Mouse (Mus musculus) intestine, embryonic 14.5 days (tissue): ENCODE data around the gene Ccndbp1. TPM values are rescaled to one million over a fixed set of nuclear protein-coding genes. Genes with fewer than 3 reads are reported as not detected.
A peak's percentile ranks its signal among the peaks of the same experiment; 100 is the strongest.
"Not testable (repeated sequence)": the region's sequence is repeated elsewhere in the genome, so short reads cannot be mapped to it uniquely, and the experiment has no call there.

Experiments
- ATAC-seq: fragments of 200-750 bp; cut with Nextera tagmentation; replicated peaks from 2 replicates; pipeline ENCODE4 v1.8.0; 2017; ENCODE audit warnings: low read depth, moderate number of reproducible peaks, moderate TSS enrichment, moderate library complexity; ENCODE audit not compliant: low FRiP score, low TSS enrichment
- DNase-seq: peaks from one replicate; pipeline ENCODE4 v3.0.0-alpha.2; 2018; ENCODE audit warnings: low spot score
- H3K27ac ChIP-seq: fragments of 300-500 bp; sonication (generic); 2 replicates; pipeline ENCODE4 v1.5.1; 2014; ENCODE audit warnings: low read depth, mild to moderate bottlenecking, control low read depth
- H3K27me3 ChIP-seq: fragments of 300-500 bp; sonication (generic); replicated peaks from 2 replicates; pipeline ENCODE4 v1.6.1; 2014; ENCODE audit warnings: low read length, control low read depth; ENCODE audit not compliant: control insufficient read depth, insufficient read depth
- H3K36me3 ChIP-seq: fragments of 300-500 bp; sonication (generic); 2 replicates; pipeline ENCODE4 v1.6.1; 2014; ENCODE audit warnings: low read length, control low read depth; ENCODE audit not compliant: control insufficient read depth, insufficient read depth
- H3K4me1 ChIP-seq: fragments of 300-500 bp; sonication (generic); replicated peaks from 2 replicates; pipeline ENCODE4 v1.6.1; 2014; ENCODE audit warnings: low read length, control low read depth, mixed read lengths; ENCODE audit not compliant: control insufficient read depth, insufficient read depth
- H3K4me2 ChIP-seq: fragments of 300-500 bp; sonication (generic); 2 replicates; pipeline ENCODE4 v1.6.1; 2014; ENCODE audit warnings: low read length
- H3K4me3 ChIP-seq: fragments of 300-500 bp; sonication (generic); 2 replicates; pipeline ENCODE4 v1.5.1; 2014; ENCODE audit warnings: low read depth, low read length, control low read depth, mixed read lengths
- H3K9ac ChIP-seq: fragments of 300-500 bp; sonication (generic); 2 replicates; pipeline ENCODE4 v1.6.1; 2014; ENCODE audit warnings: mild to moderate bottlenecking, low read length
- H3K9me3 ChIP-seq: fragments of 300-500 bp; sonication (generic); 2 replicates; pipeline ENCODE4 v1.6.1; 2016; ENCODE audit warnings: low read length, control low read depth; ENCODE audit not compliant: control insufficient read depth
- WGBS: fragments of 180-500 bp; shearing (Covaris S2); extraction: QIAGEN DNeasy Blood & Tissue Kit; methylation state at CpG from one replicate; pipeline ENCODE4 v1.1.7; 2014; 5-methylcytosine and 5-hydroxymethylcytosine counted together
- polyA plus RNA-seq: library from polyadenylated mRNA; unstranded; fragments of >200 nt; fragmentation: Nextera tagmentation; extraction: Ambion mirVana; gene quantifications from 2 replicates; pipeline ENCODE4 v1.2.1, GENCODE M21; 2014

Ccndbp1 gene
- polyA plus RNA-seq, 1 experiment from 2014 or later = 36.0 TPM

DNA sequence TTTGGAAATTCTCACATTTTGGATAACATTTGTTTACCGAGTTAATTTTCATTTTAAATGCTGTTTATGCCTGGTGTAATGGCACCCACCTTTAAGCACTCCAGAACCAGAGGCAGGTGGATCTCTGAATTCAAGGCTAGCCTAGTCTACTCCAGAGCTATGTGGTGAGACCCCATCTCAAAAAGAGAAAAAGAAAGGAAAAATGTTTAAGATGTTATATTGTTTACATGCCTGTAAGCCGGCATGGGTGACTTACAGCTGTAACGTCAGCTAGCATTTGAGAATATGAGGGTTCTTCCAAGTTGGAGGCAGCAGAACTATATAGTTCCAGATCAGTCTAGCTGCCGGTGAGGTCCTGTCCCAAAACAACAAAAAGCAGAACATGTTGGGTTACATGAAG, 36.4 kb upstream of the Ccndbp1 start:
- Histone ChIP-seq H3K9ac (no peak overlapping the region), H3K9me3 (no peaks in the 10 kb centered on the region), H3K4me1 (0 out of 2 replicates have a peak, but pooled peaks cover 7% of the 10 kb centered on the region), H3K27me3 (0 out of 2 replicates have a peak, but pooled peaks cover 4% of the 10 kb centered on the region), H3K27ac (no peak overlapping the region), H3K36me3 (no peaks in the 10 kb centered on the region), H3K4me3 (no peak overlapping the region), H3K4me2 (no peak overlapping the region)
- DNase-seq = no peak
- no peak for ATAC-seq
- 82% methylated on average over 4 of the region's 4 CpGs for WGBS

DNA sequence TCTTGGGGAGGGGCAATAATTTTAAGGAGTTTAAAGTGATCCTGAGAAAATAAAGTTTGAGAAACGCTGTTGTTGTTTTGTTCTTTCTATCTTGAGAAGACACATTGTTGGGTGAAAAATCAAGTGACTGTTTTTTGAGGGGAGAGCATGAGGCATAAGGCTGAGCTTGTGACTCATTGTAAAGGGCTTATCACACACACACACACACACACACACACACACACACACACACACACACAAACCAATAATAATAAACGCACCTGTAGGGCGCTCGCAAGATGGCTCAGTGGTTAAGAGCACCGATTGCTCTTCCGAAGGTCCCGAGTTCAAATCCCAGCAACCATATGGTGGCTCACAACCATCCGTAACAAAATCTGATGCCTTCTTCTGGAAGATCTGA, 35.9 kb upstream of the Ccndbp1 start:
- H3K9me3 ChIP-seq, H3K4me3 ChIP-seq, H3K4me1 ChIP-seq, H3K27ac ChIP-seq, H3K36me3 ChIP-seq, H3K4me2 ChIP-seq, ATAC-seq, H3K27me3 ChIP-seq, DNase-seq, H3K9ac ChIP-seq: not testable (repeated sequence)
- WGBS = 95% methylated on average over 8 of the region's 8 CpGs

DNA sequence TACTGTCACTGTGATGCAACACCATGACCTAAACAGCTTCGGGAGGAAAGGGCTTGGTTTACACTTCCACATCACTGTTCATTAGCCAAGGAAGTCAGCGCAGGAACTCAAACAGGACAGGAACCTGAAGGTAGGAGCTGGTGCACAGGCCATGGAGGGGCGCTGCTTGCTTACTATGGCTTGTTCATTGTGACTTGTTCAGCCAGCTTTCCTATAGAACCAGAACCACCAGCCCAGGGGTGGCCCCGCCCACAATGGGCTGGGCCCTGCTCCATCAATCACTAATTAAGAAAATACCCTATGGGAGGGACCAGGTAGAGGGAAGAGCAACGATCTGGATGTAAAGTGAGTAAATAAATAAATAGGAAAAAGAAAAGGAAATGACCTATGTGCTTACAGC, 35.2 kb upstream of the Ccndbp1 start:
- Histone ChIP-seq H3K27me3 (0 out of 2 replicates have a peak, but pooled peaks cover 4% of the 10 kb centered on the region), H3K4me2 (no peak overlapping the region), H3K9me3 (no peaks in the 10 kb centered on the region), H3K36me3 (no peaks in the 10 kb centered on the region), H3K27ac (no peak overlapping the region), H3K4me1 (0 out of 2 replicates have a peak, but pooled peaks cover 7% of the 10 kb centered on the region), H3K9ac (no peak overlapping the region), H3K4me3 (no peak overlapping the region)
- WGBS = 19% methylated on average over 5 of the region's 5 CpGs
- no peak for ATAC-seq
- DNase-seq = no peak

DNA sequence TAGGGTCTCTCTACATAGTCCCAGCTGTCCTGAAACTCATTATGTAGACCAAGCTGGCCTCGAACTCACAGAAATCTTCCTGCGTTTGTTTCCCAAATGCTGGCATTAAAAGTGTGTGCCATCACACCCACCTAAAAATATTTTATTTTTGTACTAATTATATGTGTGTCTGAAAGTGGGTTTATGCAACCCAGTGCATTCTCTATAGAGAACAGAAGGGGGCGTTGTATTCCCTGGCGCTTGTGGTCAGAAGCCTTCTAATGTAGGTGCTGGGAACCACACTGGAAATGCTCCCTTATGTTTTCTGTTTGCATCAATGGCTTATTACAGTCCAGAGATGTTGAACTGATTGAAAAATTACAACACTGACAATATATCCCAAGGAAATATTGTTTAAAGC, 31.9 kb upstream of the Ccndbp1 start:
- ATAC-seq = no peak
- Histone ChIP-seq H3K4me2 (peak overlapping the region; percentile 95), H3K27ac (no peak overlapping the region), H3K27me3 (0 out of 2 replicates have a peak, but pooled peaks cover 4% of the 10 kb centered on the region), H3K9ac (no peak overlapping the region), H3K4me1 (no peaks in the 10 kb centered on the region), H3K36me3 (no peaks in the 10 kb centered on the region), H3K4me3 (no peak overlapping the region), H3K9me3 (no peaks in the 10 kb centered on the region)
- WGBS = 60% methylated on average over 4 of the region's 4 CpGs
- no peak for DNase-seq

DNA sequence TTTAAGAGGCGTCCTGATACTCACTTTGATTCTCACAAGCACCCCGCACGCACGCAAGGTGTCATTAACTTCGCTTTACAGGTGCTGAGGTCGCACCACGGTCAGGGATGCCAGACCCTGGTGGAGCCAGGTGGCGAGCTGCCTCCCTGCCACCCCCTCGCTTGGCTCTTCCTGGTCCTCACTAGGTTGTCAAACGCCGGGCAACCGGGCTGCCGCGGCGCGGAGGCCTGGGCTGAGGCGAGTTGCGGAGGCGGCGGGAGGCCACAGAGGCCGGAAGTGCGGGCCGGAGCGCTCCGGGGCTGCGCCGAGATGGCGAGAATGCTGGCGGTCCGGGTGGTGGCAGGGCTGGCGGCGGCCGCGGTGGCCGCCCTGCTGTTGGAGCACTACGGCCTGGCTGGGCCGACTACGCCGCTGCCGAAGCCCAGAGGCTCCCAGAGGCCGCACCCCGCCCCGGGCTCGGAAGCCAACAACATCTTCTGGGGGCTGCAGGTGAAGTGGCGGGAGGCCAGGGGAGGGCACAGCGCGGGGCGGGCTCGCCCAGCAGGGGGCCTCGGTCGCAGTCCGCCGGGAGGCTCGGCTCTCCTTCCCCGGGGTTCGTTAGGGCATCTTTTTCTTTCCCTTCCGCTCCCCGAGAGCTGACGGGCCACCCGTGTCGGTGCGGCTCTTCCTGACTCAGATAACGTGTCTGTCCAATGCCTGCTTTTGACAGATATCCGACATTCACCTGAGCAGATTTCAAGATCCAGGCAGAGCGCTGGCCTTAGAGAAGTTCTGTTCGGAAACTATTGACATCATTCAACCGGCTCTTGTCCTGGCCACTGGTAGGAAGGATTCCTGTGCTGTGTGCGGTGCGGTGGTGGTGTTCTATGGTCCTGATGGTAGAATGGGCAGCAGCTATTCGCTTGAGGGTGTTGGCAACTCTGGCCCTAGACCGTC, 30.9 kb upstream of the Ccndbp1 start, which contains the start of gene Tmem62:
Tmem62 (plus strand) TSS at position 28 of the 936 bp plus-strand sequence.
- peak within 1 kb of the TSS; percentile 82 for H3K9ac ChIP-seq
- 0 out of 2 replicates have a peak, but pooled peaks cover 4% of the 10 kb centered on the region for H3K27me3 ChIP-seq
- DNase-seq = peak; percentile 86
- under 1% methylated on average over 67 of the region's 71 CpGs for WGBS
- H3K9me3 ChIP-seq = no peaks in the 10 kb centered on the region
- ATAC-seq = peak; percentile 81
- H3K4me1 ChIP-seq = no peaks in the 10 kb centered on the region
- H3K36me3 ChIP-seq = no peaks in the 10 kb centered on the region
- peak within 1 kb of the TSS; percentile 64 for H3K4me3 ChIP-seq
- H3K4me2 ChIP-seq = peak within 1 kb of the TSS; percentile 95
- H3K27ac ChIP-seq = peak within 1 kb of the TSS; percentile 54; the same call in 1 of the 2 replicates

DNA sequence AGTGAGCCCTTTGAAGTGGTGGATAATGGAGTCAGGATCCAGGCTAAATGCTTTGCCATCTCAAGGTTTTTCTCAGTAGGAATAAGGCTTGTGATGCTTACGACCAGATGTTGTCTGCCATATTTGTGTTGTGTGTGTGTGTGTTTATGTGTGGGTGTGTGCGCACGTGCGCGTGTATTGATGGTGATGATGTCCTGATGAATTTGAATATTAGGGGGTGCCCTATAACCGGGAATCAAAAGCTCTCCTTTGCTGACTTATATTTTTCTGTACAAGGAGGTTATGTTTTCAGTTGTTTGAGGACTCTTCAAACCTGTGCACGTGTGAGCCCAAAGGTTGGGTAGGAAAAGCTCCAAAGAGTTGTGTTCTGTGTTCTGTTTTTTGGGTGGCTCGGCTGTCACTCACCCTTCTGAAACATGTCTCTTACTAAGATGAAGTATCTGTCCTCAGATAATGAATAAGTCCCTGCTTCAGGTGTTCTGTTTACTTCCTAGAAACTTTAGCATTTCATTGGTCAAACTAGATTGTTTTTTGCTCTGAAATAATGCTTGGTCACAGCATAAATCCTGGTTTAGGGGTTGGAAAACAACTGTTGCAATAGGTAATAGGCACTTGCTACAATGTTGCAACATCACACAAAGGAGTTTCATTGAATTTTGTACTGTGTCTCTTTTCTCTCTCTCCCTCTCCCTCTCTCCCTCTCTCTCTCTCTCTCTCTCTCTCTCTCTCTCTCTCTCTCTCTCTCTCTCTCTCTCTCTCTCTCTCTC, 30.1 kb upstream of the Ccndbp1 start:
- Histone ChIP-seq H3K27me3 (0 out of 2 replicates have a peak, but pooled peaks cover 2% of the 10 kb centered on the region), H3K27ac (no peak overlapping the region), H3K9me3 (no peaks in the 10 kb centered on the region), H3K4me3 (peak overlapping the region; percentile 64), H3K4me2 (peak overlapping the region; percentile 95), H3K36me3 (no peaks in the 10 kb centered on the region), H3K4me1 (no peaks in the 10 kb centered on the region), H3K9ac (no peak overlapping the region)
- ATAC-seq = no peak
- WGBS = 80% methylated on average over 8 of the region's 8 CpGs
- DNase-seq = no peak

DNA sequence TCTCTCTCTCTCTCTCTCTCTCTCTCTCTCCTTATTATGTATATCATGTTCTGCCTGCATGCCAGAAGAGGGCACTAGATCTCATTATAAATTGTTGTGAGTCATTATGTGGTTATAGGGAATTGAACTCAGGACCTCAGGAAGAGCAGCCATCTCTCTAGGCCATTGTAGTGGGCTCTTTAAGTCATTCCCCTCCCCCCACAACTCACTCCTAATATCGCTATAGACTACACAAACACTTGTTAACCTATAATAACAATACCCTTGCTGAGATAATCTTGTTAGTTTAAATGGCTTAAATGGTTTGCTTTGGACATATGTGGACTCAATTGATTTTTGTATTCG, 29.5 kb upstream of the Ccndbp1 start:
- DNase-seq (no peak), ATAC-seq (no peak)
- no peaks in the 10 kb centered on the region for H3K9me3 ChIP-seq
- no peak overlapping the region for H3K4me3 ChIP-seq
- no peak overlapping the region for H3K27ac ChIP-seq
- H3K27me3 ChIP-seq = no peaks in the 10 kb centered on the region
- WGBS = 60% methylated on average over 2 of the region's 2 CpGs
- H3K4me1 ChIP-seq = no peaks in the 10 kb centered on the region
- no peak overlapping the region for H3K9ac ChIP-seq
- H3K4me2 ChIP-seq = no peak overlapping the region
- H3K36me3 ChIP-seq = no peaks in the 10 kb centered on the region

DNA sequence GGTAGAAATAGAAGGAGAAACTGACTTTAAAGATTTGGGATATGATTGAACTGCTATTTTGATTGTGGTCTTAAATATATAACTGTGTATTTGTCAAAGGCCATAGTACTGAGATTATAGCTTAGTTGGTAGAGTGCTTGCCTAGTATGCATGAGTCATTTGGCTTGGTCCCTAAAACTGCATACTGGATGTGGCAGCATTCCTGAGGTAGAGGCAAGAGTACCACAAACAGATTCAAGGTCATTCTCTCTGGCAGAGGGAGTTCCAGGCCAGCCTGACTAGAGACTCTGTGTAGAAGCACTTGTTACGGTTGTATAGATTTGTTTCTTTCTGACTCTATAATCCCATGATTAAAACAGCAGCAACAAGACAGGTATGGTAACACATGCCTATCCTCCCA, 28.4 kb upstream of the Ccndbp1 start:
- no peaks in the 10 kb centered on the region for H3K27me3 ChIP-seq
- no peaks in the 10 kb centered on the region for H3K9me3 ChIP-seq
- 86% methylated on average over 1 of the region's 1 CpGs for WGBS
- DNase-seq (no peak), ATAC-seq (no peak)
- no peak overlapping the region for H3K4me3 ChIP-seq
- H3K27ac ChIP-seq = no peak overlapping the region
- H3K36me3 ChIP-seq = no peaks in the 10 kb centered on the region
- no peaks in the 10 kb centered on the region for H3K4me1 ChIP-seq
- no peak overlapping the region for H3K4me2 ChIP-seq
- H3K9ac ChIP-seq = no peak overlapping the region
